Mouse (Mus musculus) retina, postnatal 1 day (tissue): ENCODE data around the gene Nit1.

Experiments used
- DNase-seq: peaks from one replicate; pipeline ENCODE4 v3.0.0-alpha.2; 2012

The Nit1 gene

DNA sequence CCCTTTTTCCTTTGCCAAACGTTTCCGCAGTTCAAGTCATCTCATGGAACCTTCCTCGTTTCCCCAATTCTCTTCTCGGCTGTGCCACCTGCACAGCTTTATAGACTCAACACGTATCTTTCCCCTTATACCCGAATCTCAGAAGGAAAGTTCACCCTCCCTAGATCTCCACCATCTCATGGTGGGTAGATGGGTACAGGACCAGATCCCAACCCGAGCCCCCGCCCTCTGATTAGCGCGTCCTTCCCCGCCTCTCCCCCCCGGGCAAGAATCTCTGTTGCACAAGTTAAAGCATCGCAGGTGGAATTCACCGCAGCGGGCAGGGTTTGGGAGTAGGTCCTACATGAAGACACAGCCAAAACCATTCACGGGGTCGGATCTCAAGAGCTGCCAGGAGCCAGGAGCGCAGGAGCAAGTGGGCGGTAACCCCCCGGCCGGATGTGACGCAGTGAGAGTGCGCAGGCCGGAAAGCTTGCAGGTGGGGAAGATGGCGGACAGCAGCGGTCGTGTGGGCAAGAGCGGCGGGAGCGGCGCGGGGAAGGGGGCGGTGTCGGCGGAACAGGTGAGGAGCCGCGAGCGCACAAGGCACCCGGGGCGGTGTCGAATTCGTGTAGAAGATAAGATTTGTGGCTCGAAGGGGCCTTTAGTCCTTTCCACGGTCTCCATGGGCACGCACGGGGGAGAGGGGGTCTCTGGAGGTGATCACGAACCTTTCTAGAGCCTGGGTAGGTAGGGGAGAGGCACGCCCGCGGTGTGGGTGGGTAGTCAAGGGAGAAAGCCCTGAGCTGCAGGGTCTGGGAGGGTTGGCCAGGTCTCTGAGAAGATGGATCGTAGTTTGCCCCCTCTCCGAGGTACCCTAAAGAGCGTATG, at the start of gene Nit1, which contains the start of gene Pfdn2:
Gene Nit1 (minus strand): TSS at position 422 of the 870 bp plus-strand sequence.
Gene Pfdn2 (plus strand): TSS at position 446 of the 870 bp plus-strand sequence.
- peak; percentile 95 for DNase-seq

DNA sequence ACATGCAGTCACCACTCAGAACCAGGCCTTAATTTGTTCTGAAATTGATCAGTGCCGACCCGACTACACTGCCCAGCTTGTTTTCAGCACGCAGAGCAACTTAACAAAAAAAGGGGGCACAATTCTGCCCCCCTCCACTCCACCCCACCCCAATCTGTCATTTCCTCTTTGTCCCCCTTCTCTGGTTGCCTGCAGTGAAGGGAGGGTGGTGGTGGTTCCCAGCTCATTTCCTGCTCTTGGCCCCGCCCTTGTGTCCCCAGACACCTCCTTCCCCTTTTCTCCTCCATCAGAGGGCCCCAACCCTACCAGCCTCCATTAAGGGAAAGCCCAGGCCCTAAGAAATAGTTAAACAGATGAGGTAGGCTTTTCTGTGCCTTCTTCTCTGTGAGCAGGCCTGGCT, 44.7 kb upstream of the Nit1 start:
- DNase-seq = no peak

DNA sequence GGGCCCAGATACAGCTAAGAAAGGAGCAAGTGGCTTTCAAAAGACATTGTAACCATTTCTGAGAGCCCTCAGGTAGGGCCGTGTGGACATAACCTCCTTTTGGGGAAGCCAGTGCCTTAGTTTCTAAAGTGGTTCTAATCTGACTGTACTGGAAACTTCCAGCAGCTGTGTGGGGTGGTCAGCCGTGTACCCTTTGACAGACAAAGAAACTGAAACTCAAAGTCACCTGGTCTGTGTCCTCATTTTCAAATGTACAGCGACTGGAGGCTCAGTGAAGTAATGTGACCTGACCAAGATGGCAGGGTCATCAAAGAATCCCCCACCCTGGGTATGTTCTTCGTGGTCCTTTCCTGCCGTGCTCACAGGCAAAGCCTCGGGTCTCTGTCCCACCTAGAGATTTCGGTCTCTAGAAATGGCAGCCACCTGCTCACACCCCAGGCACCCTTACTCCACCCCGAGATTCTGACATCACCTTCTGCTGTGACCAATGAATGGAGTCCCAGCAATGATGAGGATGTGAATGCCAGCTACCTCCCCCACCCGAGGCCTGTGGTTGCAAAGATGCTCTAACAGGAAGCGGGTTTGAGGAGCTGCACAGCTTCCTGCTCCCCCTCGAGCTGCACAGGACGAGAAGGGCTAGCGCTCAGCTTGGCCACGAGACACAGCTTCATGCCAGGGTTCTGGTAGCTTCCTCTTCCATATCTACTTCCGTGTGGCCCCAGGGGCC, 43.1 kb upstream of the Nit1 start, which contains the start of gene Arhgap30:
Gene Arhgap30 (plus strand): TSS at position 579 of the 727 bp plus-strand sequence.
- DNase-seq = no peak

DNA sequence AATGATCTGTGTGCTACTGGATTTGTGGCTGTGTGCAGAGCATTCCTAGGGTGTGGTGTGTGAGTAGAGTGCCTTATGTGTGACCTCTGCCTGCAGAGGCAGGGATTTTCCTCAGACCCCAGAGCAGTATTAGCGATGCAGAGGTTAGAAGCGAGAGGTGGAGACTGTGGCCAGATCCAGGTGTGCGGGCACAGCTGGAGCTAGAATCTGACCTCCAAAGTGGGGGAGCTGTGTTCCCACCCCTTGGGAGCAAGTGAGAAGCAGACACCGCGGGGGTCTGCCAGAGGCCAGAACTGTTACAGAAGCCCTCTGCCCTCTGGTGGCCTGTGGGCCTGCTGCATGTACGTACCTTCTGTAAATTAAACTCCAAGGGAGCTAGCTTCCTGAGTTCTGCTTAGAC, 41.7 kb upstream of the Nit1 start:
- peak; percentile 50 for DNase-seq

DNA sequence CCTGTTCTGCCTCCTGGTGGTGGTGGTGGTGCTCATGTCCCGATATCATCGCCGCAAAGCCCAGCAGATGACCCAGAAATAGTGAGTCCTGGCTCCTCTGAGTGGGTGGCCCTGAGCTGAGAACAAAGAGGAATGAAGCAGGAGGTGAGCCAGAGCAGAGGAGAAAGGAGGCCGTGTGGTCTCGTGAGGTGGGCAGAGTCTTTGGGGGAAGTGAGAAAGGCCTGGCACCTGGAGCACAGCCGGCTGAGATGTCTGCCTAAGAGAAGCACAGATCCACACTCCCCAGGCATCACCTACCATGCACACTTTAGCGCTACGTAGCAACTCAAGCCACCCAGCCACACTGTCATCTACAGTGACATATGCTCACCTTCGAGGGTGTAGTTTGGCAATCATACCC, 39.7 kb upstream of the Nit1 start:
- peak; percentile 43 for DNase-seq

DNA sequence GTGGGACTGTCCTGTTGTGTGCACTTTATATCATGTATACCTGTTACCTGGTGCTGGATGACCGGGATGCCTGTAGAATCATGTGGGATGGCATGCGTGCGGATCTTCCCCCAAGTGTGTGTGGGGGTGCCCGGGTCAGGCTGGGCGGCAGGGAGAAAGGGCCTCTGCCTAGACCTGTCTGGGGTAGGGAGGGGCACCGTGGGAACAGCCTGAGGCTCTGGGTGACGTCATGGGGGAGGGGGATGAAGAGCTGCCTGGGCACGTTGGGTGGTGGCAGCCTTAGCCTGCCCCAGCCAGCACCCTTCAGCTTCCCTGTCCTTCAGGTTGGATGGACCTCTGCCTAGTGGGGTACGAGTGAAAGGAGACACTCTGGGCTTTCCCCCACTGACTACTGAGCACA, 38.9 kb upstream of the Nit1 start:
- DNase-seq = no peak

DNA sequence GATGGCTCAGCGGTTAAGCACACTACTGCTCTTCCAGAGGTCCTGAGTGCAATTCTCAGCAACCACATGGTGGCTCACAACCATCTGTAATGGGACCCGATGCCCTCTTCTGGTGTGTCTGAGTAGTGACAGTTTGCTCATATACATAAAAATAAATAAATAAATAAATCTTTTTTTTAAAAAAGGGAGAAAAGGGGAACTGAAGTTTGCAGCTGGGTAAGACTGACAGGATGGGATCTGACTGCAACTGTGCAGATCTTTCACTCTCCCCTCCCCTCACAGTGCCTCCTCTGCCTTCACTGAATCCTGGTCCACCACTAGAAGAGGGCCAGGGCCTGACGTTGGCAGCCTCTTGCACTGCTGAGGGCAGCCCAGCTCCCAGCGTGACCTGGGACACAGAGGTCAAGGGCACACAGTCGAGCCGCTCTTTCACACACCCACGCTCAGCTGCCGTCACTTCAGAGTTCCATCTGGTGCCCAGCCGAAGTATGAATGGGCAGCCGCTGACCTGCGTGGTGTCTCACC, 36.7 kb upstream of the Nit1 start:
- no peak for DNase-seq

DNA sequence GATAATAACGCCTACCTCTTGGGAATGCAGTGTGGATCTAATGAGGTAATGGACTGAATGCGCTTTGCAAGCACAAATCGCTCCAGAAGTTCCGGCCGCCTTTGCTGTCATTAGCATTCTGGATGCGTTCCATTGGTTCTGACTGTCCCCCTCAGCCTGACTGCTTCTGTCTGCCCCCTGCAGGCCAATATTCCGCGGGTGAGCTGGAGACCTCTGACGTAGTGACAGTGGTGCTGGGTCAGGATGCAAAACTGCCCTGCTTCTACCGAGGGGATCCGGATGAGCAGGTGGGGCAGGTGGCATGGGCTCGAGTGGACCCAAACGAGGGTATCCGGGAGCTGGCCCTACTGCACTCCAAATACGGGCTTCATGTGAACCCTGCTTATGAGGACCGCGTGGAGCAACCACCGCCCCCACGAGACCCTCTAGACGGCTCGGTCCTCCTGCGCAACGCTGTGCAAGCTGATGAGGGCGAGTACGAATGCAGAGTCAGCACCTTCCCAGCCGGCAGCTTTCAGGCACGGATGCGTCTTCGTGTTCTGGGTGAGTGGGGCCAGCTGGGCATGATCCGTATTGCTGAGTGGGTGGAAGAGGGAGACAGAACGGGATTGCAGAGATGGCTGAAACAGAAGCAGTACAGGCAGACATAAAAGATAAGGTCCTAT, 34.6 kb upstream of the Nit1 start:
- peak; percentile 89 for DNase-seq

DNA sequence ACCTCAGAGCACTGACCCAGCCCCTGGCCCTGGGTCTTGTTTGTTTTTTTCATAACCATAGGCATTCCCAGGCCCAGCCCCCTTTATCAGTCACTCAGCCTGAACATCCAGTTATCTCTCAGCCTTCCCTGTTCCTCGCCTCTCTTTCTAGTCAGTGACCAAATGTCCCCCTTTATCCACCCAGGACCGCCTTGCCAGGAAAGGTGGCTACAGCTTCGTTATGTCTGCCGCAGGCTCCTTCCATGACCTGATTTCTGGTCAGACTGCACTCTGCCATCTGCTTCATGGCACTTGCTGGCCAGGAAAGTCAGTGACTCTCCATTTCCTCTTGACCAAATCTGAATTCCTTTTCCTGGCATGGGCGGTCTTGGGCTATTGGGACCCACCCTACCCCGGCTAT, 32.9 kb upstream of the Nit1 start:
- no peak for DNase-seq

DNA sequence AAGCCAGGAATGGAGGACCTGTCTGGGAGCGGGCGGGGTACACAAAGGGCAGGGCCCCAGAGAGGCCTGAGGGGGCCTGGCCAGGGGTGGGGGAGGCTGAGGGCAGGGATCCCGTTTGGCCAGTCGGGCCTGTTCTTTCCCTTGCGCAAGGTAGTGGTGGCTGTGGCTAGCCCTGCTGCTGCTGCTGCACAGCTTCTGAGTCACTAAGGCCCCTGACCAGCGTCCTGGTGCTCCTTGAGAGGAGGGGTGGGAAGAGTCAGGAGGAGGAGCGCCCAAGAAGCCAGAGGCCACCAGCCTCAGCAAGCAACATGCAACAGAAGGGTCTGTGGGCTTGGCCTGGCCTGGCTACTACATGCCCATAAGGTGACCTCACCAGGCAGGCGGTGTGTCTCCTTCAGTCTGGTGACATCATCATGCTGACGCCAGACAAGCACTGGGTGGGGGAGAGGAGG, 30.2 kb upstream of the Nit1 start:
- no peak for DNase-seq

DNA sequence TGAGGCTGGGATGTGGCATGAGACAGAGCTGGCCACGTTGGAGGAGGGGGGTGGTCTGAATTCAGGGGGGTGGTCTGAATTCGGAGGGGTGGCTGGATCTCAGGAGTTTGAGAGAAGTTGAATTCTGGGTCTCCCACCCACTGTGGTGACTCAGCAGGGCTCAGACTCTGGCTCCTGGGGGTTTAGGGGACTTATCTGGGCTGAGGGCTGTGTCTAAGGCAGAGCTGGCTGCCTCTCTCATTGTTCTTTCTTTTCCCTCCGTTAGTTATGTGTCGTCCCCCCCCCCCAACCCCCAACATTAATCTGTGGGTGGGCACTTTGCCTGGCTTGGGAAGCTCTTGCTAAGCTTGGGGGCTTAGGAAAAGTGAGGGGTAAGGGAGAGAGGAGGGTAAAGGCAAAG, 28.5 kb upstream of the Nit1 start:
- DNase-seq = peak; percentile 42

DNA sequence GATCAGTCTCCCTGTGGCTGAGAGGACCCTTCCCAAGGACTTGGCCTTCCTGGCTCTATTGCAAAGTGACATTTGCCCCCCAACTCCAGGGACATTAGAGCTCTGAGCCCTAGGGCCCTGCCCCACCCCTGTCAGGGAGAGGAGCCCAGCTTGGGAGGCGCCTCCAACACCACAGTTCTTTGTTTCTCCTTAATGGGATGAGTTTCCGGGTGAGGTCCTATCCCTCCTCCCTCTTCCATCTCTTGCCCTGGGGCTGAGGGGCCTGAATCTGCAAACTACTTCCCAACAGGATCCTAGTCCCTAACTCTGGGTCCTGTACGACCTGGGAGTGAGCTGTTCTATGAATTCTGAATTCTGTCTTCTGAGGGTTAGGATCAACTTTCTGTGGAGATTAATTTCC, 27.4 kb upstream of the Nit1 start:
- no peak for DNase-seq

DNA sequence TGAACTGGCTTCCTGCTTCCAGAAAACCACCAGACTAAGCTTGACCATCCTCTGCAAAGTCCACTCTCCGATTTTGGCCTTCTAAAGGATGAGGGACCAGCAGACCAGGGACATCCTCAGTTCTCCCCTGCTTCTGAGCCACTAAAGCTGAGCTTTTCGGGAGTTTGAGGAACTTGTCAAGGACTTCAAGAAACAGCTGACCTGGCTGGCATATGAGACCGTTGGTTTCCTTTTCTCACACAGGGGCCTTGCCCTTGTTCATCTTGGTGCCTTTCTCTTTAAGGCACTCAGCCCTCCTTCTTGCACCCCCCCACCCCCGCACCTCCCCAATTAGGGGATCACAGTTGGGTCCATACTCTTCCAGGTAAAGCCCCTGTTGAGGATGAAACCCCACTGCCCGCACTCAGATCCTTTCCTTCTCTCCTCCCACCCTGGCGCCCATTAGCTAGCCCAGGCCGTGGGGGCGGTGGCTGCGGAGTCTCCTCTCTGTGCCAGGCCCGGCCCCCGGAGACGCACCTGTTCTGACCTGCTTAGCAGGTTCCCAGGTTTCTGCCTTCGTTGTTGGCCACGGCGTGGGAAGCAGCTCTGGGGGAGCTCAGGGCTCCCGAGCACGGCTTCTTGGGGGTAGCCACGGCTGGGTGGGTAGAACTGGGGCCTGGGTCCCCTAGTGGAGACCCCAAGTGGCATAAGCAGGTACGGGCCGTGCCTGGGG, 24.6 kb upstream of the Nit1 start, which contains the start of gene Nectin4:
Gene Nectin4 (plus strand): TSS at position 255 of the 712 bp plus-strand sequence.
- DNase-seq = no peak

DNA sequence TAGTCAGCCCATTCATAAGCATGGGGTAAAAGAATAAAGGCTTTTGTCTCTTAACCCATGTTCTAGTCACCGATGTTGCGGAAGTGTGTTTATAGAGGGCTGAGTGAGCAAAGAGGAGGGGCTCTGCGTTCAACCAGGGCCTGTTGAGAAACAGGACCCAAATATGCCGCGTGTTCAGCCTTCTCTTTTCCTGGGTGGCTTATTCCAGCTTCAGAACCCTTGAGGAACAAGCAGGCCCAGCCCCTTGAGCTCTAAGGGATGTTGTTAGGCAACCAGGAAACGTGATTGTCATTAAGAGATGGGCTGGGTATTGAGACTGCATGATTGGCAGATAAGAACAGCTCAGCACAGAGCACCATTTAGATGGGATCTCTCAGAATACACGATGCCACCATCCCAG, 20.5 kb upstream of the Nit1 start:
- DNase-seq = no peak

DNA sequence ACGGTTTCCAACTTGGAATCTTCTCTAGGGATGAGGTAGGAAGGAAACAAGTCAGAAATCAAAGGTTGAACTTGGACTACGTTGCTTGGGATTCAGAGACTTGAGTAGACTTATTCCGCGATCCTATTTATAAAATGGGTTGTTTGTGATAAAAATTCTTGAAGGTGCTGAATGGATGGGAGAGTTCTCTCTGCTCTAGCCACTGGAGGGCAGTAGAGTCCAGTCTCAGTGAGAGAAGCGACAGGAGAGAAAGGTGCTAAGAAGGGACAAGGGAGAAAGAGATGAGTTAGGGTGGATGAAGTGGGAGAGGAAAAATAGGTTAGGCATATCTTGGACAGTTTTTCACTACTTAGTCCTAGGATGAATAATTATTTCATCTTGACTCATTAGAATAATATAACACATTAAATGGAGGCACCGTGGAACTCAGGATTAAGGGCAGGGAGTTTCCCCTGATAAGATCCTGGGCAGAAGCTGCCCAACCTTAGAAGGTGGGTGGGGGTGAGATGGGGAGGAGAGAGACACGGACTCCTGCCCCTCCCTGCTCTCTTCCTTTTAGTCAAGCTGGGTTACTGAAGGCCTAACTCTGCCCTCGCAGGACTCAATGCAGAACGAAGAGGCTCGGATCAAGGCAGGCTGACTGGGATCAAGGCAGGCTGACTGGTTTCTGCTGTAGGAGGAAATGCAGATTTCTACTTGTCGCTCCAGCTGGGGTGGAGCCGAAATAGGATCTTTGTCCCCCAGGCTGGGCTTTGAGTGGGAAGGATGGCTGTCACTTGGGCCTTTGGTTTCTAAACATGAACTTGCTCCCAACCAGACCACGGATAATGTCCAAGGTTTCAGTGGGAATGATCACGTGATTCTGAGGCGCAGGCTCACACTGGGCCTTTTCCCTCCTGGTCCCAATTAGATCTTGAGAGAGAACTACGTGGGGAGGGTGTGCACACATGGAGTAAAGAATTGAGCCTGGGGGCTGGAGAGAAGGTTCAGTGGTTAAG, 16.0 kb upstream of the Nit1 start:
- DNase-seq = peak; percentile 90

DNA sequence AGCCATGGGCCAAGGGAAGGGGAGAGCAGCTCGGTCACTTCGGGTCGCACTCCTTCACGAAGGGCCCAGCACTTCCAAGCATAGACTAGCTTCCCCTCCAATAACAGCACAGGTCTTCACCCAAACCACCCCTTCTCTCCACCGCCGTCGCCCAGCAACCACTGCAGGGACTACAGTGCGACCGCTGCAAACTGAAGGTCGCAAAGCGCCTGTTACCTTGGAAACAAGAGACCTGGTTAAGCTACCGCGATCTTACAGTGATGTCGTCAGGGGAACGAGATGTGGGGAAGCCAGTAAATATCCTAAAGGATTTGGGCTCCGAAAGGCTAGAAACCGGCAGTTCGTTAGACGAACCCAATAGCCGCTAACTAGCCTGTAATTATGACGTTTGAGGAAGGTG, 15.2 kb upstream of the Nit1 start, which contains the start of gene Klhdc9:
Gene Klhdc9 (minus strand): TSS at position 143 of the 400 bp plus-strand sequence.
- DNase-seq = peak; percentile 98

DNA sequence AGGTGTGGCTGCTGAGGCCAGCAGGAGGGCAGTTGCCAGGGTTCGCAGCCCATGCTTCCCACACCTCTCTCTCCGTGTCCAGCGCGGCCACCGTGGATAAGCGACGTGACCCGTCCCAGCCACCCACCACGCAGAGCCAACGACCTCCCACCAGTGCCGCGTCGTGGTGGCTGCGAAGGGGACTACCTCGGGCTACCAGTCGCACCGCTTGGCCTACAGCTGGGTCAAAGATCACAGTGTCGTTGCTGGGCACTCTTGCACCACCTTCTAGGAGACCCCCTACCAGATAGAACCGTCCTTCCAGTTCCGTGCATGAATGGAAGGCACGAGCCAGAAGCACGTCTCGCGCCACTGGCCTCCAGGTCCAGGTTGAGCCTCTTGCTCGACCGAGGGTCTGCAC, 14.8 kb upstream of the Nit1 start:
- DNase-seq = no peak

DNA sequence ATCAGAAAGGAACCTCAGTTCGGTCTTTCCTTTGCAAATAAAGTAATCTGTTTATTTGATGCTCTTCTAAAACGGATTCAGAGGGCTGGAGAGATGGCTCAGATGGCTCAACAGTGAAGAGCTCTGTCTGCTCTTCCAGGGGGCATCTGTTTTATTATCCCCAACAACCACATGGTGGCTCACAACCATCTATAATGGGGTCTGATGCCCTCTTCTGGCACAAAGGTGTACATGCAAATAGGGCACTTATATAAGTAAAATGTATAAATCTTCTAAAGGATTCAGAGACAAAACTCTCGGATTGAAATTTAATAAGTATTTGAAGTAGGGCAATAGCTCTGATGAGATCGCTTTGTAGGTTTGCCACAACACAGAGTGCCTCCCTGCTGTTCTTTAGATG, 13.0 kb upstream of the Nit1 start:
- peak; percentile 76 for DNase-seq

DNA sequence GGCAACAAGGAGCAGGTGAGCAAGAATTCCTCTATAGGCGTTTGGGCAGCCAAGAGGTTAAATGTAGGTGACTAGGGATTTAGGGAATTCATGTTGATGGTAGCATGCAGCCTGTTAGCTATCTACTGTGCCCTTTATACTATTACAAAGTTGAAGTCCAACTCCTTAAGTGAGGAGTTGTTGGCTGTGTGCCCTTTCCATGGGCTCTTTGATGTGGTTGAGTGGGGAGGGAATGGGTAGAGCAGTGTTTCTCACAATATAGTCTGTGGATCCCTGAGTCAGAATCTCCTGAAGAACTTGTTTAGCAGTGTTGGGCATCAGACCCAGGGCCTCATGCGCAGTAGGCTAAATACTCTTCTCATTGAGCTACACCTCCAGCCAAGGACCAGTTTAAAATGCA, 11.4 kb upstream of the Nit1 start:
- no peak for DNase-seq

DNA sequence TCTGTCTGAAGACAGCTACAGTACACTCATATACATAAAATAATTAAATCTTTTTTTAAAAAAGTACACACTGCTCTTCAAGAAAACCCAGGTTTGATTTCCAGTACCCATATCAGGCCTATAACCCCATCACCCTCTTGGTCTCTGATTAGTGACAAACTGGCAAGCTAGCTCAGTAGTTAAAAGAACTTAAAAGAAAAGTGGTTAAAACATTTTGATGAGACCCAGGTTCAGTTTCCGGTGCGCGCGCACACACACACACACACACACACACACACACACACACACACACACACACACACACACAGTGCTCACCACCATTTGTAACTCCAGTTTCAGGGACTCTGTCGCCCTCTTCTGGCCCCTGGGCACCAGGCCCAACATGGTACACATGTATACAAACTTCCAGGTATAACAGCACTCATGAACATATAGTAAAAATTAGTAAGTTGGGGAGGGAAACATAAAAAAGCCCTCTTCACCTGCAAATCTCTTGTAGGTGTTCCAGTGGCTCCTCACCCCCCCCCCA, 10.4 kb upstream of the Nit1 start:
- peak; percentile 44 for DNase-seq

DNA sequence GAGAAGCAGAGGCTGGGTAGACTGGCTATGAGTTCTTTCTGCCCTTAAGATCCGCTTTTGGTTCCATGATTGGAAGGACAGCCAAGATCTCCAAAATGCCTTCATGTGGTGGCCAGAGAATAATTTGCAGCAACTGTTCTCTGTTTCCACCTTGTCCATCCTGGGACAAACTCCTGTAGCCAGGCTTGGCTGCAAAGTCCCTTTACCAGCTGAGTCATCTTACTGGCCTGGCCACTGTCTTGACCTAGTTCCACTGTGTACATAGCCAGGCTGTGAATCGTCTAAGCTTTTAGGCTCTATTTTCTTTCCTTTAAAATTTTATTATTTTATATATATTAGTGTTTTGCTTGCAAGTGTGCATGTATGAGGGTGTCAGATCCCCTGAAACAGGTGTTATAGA, 3.8 kb upstream of the Nit1 start:
- no peak for DNase-seq
